In genomic region chr3:27783476-27783875, GRCm38 (mm10) we compare ENCODE assay signal across 15 mouse cellular contexts.
"Had no signal": no experiment of that assay in that cellular context is flagged by ENCODE, and none has a peak within 500 bp of the region (broad histone marks: within the 10 kb centered on the region; RNA-seq: fewer than 3 reads in every experiment).

No protein-coding gene starts in this region.

- ATAC-seq: liver, postnatal 0 days; lung, postnatal 0 days had no signal

- H3K9me3 ChIP-seq: kidney, embryonic 15.5 days; limb, embryonic 15.5 days; midbrain, embryonic 12.5 days had no signal

- H3K36me3 ChIP-seq: kidney, embryonic 15.5 days; limb, embryonic 15.5 days; midbrain, embryonic 12.5 days had no signal

- H3K27me3 ChIP-seq: kidney, embryonic 15.5 days; limb, embryonic 15.5 days; midbrain, embryonic 12.5 days had no signal

- H3K4me2 ChIP-seq: kidney, embryonic 15.5 days; limb, embryonic 15.5 days; liver, embryonic 11.5 days; lung, embryonic 14.5 days; midbrain, embryonic 12.5 days had no signal

- H3K4me3 ChIP-seq: kidney, embryonic 15.5 days; limb, embryonic 15.5 days; midbrain, embryonic 12.5 days had no signal

- H3K9ac ChIP-seq: kidney, embryonic 15.5 days; limb, embryonic 15.5 days; liver, embryonic 14.5 days; liver, postnatal 0 days; lung, embryonic 14.5 days; midbrain, embryonic 12.5 days had no signal

- H3K27ac ChIP-seq: kidney, embryonic 15.5 days; limb, embryonic 15.5 days; liver, embryonic 14.5 days; macrophage; midbrain, embryonic 12.5 days had no signal

- DNase-seq: kidney, adult 8-10 months; kidney, postnatal 10 days; kidney, postnatal 36 days; left cerebral cortex, postnatal 4 days; liver, postnatal 0 days; lung, embryonic 14.5 days; thymus, adult 18-20 months; thymus, postnatal 36 days had no signal
